Mouse (Mus musculus) thymus, adult 2 months (tissue): ENCODE data around the gene Rlim. TPM values are rescaled to one million over a fixed set of nuclear protein-coding genes. Genes with fewer than 3 reads are reported as not detected.

Experiments used
- DNase-seq: peaks from one replicate; pipeline ENCODE4 v3.0.0; 2021
- H3K27ac ChIP-seq: fragments of 200-500 bp; 2 replicates; pipeline ENCODE4 v1.5.1; 2012; ENCODE audit warnings: low read length, control low read depth; ENCODE audit not compliant: control insufficient read depth, insufficient read depth
- H3K27me3 ChIP-seq: fragments of 200-500 bp; 2 replicates; pipeline ENCODE4 v1.6.1; 2012; ENCODE audit warnings: mild to moderate bottlenecking, low read length, moderate library complexity, mixed read lengths; ENCODE audit not compliant: control insufficient read depth, insufficient read depth
- H3K36me3 ChIP-seq: fragments of 200-500 bp; 2 replicates; pipeline ENCODE4 v1.6.1; 2012; ENCODE audit warnings: mild to moderate bottlenecking, low read length, moderate library complexity; ENCODE audit not compliant: control insufficient read depth, insufficient read depth
- H3K4me1 ChIP-seq: fragments of 200-500 bp; replicated peaks from 2 replicates; pipeline ENCODE4 v1.6.1; 2012; ENCODE audit warnings: low read length; ENCODE audit not compliant: control insufficient read depth, insufficient read depth
- H3K4me3 ChIP-seq: fragments of 200-500 bp; 2 replicates; pipeline ENCODE4 v1.5.1; 2012; ENCODE audit warnings: mild to moderate bottlenecking, low read length, control low read depth, moderate library complexity; ENCODE audit not compliant: control insufficient read depth, insufficient read depth
- CTCF ChIP-seq: fragments of 200-500 bp; IDR thresholded peaks from 2 replicates; pipeline ENCODE4 v1.5.1; 2012; ENCODE audit warnings: mild to moderate bottlenecking, control low read depth, low read length, moderate library complexity, borderline replicate concordance; ENCODE audit not compliant: control insufficient read depth, poor library complexity, insufficient read depth; ENCODE audit errors: extremely low read depth
- POLR2A ChIP-seq: fragments of 200-500 bp; IDR thresholded peaks from 2 replicates; pipeline ENCODE4 v1.6.1; 2012; ENCODE audit warnings: mild to moderate bottlenecking, low read length, control low read depth, moderate library complexity; ENCODE audit not compliant: control insufficient read depth, poor library complexity, insufficient read depth; ENCODE audit errors: extremely low read depth
- WGBS: fragments of 180-500 bp; shearing (Covaris S2); methylation state at CpG from one replicate; pipeline ENCODE4 v1.1.7; 2018; 5-methylcytosine and 5-hydroxymethylcytosine counted together
- polyA plus RNA-seq: library from polyadenylated mRNA; depleted of rRNA; stranded (reverse); fragments of >200 nt; gene quantifications from 2 replicates; pipeline ENCODE4 v1.2.3, GENCODE M21; 2012; rRNA removed

The Rlim gene
- polyA plus RNA-seq: 6.4 and 6.6 TPM in 2 replicates

DNA sequence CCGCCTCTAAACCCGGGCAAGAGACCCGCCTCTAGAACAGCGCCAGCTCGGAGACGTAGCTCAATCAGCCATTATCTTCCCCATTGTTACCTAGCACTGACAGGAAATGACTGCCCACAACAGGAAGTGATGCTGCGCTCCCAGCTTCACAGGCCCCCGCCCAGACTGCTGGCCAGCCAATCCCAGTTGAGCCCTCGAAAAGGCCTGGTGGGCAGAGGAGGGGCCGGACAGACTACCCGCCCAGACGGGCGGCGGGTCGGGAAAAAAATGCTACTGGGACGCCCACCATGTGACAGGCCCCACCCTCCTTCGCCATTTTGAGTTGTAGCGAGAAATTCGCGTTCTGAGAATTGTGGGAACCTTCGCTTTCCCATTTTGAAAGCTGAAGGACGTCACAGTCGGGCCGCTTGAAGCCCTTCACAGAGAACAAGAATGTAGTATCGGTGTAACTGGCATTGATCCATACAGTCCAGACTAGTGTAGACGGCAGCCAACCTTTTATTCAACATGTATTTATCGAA, at the start of gene Rlim:
Gene Rlim (minus strand): TSS at position 116 of the 521 bp plus-strand sequence.
- DNase-seq: peak; percentile 87
- Histone ChIP-seq H3K27ac (peak within 1 kb of the TSS; percentile 81), H3K4me1 (no peaks in the 10 kb centered on the region), H3K36me3 (peaks cover 4% of the 10 kb centered on the region; the same call in 1 of the 2 replicates), H3K27me3 (no peaks in the 10 kb centered on the region), H3K4me3 (peak within 1 kb of the TSS; percentile 86)
- 2% methylated on average over 27 of the region's 27 CpGs for WGBS
- TF ChIP-seq POLR2A (peak; percentile 61; the same call in 1 of the 2 replicates), CTCF (no peak)

- no peak overlapping the region for H3K4me3 ChIP-seq
- no peaks in the 10 kb centered on the region for H3K27me3 ChIP-seq
- TF ChIP-seq CTCF: no peak
- TF ChIP-seq POLR2A: no peak
- DNase-seq: no peak
- peaks cover 6% of the 10 kb centered on the region for H3K4me1 ChIP-seq
- WGBS: 95% methylated on average over 1 of the region's 1 CpGs
- no peak overlapping the region for H3K27ac ChIP-seq
- H3K36me3 ChIP-seq: no peaks in the 10 kb centered on the region
Measured at GRCm38 (mm10) chrX:104017196-104017595, 36.1 kb upstream of the Rlim start.

DNA sequence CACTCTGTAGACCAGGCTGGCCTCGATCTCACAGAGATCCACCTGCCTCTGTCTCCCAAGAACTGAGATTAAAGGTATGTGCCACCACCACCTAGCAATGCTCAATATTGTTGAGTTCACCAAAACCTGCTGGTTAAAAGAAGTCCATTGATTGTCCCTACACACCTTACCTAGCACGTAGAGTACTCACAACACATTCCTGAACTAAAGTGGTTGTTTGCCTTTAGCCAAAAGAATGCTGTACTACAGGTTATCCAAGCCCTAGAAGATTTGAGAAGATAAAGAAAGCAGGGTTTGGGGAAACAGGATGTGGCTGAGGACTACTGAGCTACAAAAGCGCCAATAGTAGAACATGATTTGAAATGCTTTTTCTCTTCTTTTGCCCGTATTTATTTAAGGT, 34.0 kb upstream of the Rlim start:
- no peaks in the 10 kb centered on the region for H3K27me3 ChIP-seq
- no peak for DNase-seq
- H3K4me3 ChIP-seq: no peak overlapping the region
- no peaks in the 10 kb centered on the region for H3K36me3 ChIP-seq
- peaks cover 6% of the 10 kb centered on the region for H3K4me1 ChIP-seq
- 47% methylated on average over 4 of the region's 4 CpGs for WGBS
- TF ChIP-seq POLR2A (no peak), CTCF (no peak)
- no peak overlapping the region for H3K27ac ChIP-seq

DNA sequence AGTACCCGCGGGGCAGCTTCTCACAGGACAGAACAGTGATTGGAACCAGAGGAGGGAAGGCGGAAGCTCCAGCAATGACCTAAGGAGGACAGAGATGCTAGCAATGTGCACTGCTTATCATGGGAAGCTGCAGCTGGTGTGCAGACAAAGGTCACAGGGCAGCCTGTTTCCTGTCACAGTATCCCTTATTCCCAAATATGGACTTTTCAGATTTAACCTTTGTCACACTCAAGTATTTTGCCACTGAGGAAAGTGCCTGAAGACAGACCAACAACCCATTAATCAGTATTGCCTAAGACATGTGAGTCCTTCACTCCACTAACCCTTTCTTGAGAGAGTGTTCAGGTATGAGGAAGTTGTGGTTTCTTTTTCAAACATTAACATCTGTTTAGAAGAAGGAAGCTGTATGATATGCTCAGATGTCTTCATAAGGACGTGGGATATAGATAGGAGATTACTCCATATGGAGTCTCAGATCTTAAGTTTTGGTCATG, 32.3 kb upstream of the Rlim start:
- Histone ChIP-seq H3K27me3 (no peaks in the 10 kb centered on the region), H3K4me1 (peaks cover 6% of the 10 kb centered on the region), H3K4me3 (no peak overlapping the region), H3K27ac (no peak overlapping the region), H3K36me3 (no peaks in the 10 kb centered on the region)
- 36% methylated on average over 4 of the region's 4 CpGs for WGBS
- TF ChIP-seq CTCF (no peak), POLR2A (no peak)
- no peak for DNase-seq

DNA sequence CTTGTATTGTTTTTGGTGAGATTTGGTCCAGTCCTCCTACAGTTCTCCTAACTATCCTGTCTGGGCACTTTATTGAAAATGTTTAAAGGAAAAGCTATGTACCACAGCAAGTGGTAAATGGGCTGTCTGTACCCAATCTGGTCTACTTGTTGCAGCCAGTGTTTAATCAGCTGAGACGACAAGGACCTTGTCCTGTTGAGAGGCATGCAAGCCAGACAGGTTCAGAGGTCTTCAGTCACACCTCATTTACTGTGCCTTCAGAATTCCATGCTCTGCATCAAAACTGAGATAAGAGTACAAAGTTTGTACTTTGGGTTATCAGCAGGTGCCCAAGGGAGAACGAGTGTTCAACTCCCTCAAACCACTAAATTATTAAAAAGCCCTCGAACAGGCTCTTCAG, 13.7 kb upstream of the Rlim start:
- WGBS: 86% methylated on average over 3 of the region's 3 CpGs
- DNase-seq: no peak
- no peak overlapping the region for H3K27ac ChIP-seq

DNA sequence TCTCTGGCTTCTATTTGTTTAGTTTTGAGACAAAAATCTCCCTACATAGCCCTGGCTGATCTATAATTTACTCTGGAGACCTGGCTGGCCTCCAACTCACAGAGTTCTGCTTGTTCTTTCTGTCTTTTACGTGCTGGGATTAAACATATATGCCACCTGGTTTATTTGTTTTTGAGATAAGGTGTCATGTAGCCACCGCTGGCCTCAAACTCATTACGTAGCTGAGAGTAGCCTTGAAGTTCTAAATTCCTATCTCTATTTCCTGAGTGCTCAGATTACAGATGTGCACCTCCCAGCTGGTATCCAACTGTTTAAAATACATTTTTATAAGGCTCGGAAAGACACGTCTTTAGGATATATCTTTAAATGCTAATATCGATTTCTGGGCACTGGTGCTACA, 12.8 kb upstream of the Rlim start:
- no peaks in the 10 kb centered on the region for H3K4me1 ChIP-seq
- no peaks in the 10 kb centered on the region for H3K36me3 ChIP-seq
- no peak for DNase-seq
- no peak overlapping the region for H3K27ac ChIP-seq
- 83% methylated on average over 6 of the region's 6 CpGs for WGBS
- no peaks in the 10 kb centered on the region for H3K27me3 ChIP-seq
- H3K4me3 ChIP-seq: no peak overlapping the region
- no peak for TF ChIP-seq CTCF
- no peak for TF ChIP-seq POLR2A

More for the DNA sequence above, 13.7 kb upstream of the Rlim start:
- Histone ChIP-seq H3K4me1 (no peaks in the 10 kb centered on the region), H3K36me3 (no peaks in the 10 kb centered on the region), H3K4me3 (no peak overlapping the region), H3K27me3 (no peaks in the 10 kb centered on the region)
- TF ChIP-seq POLR2A: no peak
- no peak for TF ChIP-seq CTCF
